Mouse (Mus musculus) thymus, postnatal 36 days (tissue): Measurements from ENCODE around the gene Gzmk.
A peak's percentile ranks its signal among the peaks of the same experiment; 100 is the strongest.

ENCODE experiments used
- DNase-seq, 2 experiments: peaks; one replicate each; pipeline ENCODE4 v3.0.0; 2022; ENCODE audit warnings: mixed read lengths in 2 of 2

The Gzmk gene

DNA sequence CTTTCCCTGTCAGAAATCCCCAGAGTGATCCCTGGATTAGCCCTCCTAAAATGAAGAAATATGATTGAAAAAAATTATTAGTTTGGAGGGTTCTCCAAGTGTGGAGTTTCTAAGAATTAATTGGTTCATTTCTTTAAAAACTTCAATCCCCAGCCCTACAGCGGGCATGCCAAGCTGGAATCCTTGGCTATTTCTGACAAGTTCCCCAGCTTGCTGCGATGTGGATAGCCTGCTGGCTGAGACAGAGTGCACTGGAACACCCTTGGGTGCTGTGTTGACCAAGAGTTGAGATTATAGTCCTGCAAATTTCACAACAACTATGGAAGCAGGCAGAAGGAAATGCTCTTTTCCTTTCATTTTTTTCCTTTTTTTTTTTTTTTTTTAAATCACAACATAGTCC is 24.1 kb downstream of the Gzmk start:
- DNase-seq, result no peak

DNA sequence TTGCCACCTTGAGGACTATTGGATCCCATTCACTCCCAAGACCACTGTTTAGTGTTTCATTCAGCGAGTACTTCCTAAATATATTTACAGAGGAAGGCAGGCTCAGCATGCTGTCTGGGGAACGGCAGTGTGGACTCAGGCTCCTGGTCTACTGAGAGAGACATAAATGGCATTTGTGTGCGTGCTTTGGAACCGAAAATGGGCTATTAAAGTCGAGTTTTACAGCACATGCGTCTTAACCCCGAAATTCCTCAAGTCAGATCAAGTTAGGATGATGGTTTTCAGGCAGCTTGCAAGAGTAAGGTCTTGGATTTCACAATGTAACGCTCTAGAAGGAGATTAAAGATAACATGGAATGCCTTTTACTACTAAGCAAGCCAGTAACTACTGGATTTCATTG is 25.0 kb downstream of the Gzmk start:
- DNase-seq, result no peak

DNA sequence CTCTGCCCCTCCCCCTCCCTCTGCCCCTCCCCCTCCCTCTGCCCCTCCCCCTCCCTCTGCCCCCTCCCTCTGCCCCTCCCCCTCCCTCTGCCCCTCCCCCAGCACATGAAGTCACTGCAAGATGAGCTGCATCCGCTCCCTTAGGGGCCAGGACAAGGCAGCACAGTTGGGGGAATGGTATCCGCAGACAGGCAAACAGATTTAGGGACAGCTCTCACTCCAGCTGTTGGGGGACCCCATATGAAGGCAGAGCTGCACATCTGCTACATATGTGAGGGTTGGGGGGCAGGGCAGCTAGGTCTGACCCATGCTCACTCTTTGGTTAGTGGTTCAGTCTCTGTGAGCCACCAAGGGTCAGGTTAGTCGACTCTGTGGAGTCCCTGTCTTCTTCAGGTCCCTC is 26.4 kb downstream of the Gzmk start:
- no peak for DNase-seq

DNA sequence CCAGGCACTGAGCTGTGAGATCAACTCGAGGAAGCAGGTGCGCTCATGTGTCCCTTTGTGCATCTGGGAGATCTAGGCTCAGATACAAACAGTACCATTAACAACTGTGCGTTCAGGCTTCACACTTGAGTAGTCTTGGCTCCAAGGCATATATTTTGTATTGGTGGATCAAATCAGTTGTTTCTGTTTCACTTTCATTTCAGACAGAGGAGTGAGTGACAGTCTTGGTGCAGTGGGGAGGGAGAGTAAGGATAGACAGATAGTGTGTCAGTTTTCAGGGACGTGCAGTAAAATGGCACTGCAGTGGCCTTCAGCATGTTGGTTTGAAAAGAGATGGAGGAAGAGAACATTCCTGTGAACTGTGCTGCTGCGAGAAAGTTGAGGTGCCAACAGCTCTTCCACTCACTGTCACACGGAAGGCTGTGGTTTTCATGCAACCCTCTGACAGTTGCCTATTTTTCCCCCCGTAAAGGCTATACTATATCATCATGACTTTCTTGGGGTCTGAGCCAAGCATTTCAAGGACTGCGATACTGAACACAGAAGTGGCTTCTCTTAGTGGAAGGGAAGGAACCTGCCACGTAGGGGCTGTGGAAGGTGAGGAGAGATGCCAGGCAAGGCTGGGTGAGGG is 27.7 kb downstream of the Gzmk start:
- peak; percentile 20 to 25 for DNase-seq

DNA sequence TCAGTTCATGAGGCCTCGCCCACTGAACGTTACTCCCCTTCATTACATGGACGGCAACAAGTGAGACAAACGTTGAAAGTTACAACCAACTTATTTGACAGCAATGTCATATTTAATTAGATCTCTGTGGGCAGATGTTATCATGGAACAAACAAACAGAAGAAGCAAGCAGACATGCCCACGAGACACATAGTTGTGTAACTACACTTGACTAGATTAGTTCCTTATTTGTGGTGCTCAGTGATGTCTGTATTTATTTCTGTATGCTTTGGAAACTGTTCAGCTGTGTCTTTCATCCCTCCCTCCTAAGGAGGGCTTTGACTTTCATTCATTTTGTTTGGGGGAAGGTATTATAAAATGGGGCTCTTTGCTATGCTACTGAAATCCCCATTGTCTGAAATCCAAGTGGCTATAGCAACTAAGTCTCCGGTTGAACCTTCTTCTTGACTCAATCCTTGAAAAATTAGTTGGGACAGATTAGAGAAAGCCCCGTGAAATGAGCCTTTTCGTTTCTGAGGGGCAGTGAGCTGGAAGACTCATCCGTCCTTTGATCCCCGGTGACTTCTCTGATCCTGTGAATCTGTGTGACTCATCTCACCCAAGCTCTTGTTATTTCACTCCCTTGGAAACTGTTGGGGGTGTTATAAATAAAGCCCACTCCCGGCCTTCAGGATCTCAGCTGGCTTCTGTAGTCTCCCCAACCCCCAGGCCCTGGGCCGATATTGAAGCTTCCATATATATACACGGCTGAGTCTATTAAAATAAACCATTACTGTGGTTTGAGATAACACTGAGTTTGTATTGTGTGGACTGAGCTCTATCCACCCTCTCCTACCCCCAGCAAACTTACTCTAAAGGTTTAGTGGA is 28.7 kb downstream of the Gzmk start:
- DNase-seq, result no peak

DNA sequence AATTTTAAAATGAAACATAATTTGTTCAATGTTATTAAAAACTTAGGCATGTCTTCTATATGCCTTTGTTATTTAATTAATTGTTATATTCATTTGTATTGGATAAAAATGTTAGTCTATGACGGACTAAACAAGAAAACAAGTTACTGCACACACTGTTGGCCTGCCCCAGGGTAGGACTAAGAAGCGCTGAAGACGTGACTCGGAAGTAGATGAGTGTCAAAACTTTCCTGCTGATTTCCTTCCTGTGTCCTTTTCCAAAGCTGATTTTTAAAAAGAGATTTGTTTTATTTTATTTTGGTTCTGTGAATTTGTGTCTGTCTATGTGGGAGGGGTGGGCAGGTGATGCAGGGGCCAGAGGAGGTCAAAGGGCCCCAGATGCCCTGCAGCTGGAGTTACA is 42.0 kb downstream of the Gzmk start:
- DNase-seq, result no peak

DNA sequence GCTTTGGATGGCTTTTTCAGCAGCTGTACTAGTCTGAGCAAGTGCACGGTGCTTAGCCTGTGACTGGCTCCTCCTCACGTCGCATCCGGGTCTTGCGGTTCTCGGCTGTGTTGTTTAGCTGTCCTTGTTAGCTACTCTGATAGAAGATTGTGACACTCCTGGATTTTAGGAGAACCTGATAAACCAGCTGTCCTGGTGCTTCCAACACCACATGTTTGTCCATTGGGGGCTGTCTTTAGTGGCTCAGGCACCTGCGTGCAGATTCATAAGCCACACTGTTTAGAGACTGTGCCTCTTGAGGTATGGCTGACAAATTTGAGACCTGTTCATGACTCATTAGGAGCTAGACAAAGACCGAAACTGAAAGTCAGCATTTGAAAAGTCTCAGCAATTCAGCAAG is 42.4 kb downstream of the Gzmk start:
- no peak for DNase-seq

DNA sequence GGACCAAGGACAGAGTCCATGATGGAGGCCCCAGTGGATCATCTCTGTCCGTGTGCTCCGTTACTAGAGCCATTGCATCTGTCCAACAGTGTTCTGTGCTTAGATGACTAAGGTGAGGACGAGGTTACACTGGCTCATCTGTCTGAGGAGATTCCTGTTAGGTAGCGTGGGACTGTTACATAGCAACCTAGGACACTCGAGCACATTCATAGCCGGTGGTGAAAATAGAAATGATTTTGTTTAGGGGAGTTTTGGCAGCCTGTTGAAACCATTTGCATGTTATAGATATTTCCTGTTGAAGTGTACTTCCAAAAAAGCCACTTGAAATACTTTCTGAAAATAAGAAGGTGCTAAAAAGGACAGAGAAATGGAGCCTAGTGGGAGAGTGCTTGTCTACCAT is 51.5 kb downstream of the Gzmk start:
- DNase-seq, result no peak

DNA sequence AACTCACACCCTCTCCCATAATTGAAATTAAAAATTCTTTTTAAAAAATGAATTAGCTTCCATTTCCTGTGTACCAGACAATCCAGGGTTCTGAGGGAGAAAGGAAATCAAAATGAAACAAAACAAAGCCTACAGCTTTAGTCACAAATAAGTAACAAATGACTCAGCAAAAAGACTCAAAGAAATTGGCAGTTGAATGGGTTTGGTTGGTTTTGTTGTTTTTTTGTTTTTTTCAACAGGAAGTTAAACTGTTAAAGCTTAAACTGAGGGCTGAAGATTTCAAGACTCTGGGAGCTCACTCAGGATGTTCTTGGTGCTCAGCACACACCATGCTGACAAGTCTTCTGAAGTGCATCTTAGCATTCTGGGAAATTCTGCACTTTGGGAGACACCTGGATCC is 55.5 kb downstream of the Gzmk start:
- no peak for DNase-seq

DNA sequence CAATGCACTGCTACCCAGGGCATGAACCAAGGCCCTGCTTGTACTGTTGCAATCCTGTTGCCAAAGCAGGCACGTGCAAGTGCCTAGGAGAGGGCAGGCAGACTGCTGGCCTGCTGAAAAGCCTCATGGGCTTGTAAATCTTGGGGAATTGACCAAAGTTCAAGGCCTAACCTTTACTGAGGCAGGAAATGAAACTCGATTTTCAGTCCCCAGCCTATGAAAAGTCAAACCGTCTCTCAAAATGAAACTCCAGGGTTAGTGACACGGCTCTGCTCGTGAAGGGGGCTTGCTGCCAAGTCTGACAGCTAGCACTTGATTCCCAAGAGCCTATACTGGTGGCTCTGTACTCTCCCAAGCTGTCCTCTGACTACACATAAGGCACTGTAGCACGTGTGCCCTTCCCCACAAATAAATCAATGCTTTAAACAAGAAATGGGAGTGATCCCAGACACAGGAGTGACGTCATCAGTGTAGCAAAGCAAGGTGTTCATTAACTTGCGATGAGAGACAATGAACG is 57.6 kb downstream of the Gzmk start:
- no peak for DNase-seq

DNA sequence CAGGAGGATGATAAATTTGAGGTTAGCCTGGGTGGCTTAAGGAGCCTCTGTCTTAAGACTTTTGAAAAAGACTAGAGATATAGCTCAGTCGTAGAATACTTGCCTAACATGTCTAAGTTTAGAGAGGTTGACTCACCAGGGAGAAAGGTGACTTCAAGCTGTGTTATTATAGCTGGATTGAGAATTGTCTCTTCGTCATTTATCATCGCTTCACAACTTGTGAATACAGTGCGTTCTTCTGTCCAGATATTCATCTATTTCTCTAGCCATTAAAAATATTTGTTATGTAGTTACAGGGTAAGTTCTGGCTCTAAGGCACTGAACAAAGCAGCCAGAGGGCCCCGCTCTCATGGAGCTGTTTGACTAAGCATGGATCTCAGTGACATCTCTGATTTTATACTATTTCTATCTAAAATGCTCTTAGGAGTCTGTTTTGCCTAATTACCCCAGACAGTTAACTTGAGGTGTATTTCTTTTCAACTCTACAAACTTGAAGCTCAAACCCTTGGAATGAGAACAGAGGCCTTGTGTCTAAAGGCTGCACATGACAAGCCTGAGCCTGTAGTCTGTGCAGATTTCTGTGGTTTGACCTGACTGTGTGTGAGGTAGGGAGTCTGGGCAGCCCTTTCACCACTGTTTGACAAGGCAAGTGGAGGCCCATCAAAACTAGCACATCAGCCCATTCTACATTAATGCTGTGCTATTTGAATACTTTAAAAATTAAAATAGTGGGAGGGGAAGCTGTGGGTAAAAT is 61.3 kb downstream of the Gzmk start:
- DNase-seq, result no peak

DNA sequence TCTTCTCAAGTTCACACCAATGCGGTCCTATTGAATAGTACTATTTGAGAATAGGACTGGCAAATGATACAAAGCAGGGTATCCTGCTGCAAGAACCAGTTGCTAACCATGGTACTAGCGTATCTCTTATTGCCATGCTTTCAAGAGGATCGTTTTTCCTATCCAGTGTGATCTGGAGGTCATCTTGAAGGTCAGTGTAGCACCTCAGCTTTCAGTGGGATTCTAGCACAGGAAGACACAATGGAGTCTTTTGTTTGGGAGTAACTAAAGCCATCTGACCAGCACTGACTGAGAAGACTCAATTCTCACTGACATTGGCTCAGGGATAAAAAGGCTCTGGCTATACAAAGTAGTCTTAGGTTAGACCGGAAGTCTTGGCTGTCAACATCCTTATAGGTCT is 74.2 kb downstream of the Gzmk start:
- no peak for DNase-seq

DNA sequence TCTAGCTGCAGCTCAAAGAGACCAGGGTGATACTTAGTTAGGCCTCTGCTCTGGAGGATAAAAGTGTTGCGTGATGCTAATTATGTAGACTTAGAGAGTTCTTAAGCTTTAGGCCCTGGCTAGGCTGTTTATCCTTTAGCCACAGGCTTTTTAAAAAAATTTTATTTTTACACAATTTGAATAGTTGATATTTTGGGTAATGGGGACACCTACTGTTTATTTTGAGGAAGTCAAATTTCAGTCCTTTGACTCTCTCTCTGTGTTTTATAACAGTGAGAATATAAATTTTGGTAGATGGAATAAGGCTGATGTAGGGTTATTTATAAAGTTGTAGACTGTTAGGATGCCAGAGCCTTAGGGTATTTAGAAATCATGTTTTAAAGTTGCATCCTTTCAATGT is 86.1 kb downstream of the Gzmk start:
- no peak for DNase-seq

DNA sequence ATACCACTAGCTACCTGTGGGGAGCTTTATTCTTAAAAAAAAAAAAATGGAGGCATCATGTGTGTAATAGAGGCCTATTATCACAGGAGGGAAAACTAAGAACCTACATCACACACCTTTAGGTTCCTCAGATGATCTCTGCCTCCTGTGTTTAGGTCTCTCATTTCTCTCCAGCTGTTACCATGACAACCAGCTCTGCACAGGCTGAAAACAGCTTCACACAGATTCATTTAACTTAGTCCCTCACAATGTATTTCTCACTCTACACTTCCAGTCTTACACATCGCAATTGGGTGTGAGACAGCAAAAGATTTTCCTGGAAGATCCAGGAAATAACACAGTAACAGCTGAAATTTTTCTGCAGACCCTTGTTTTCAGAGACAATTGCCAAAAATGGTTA is 95.7 kb downstream of the Gzmk start:
- DNase-seq, result no peak
